Mouse (Mus musculus) thymus, postnatal 10 days (tissue): ENCODE data around the gene Tinagl1.
A peak's percentile ranks its signal among the peaks of the same experiment; 100 is the strongest.

Experiments
- DNase-seq, 2 experiments: peaks; one replicate each; pipeline ENCODE4 v3.0.0; 2021; ENCODE audit warnings: low spot score in 2 of 2

Gene Tinagl1

DNA sequence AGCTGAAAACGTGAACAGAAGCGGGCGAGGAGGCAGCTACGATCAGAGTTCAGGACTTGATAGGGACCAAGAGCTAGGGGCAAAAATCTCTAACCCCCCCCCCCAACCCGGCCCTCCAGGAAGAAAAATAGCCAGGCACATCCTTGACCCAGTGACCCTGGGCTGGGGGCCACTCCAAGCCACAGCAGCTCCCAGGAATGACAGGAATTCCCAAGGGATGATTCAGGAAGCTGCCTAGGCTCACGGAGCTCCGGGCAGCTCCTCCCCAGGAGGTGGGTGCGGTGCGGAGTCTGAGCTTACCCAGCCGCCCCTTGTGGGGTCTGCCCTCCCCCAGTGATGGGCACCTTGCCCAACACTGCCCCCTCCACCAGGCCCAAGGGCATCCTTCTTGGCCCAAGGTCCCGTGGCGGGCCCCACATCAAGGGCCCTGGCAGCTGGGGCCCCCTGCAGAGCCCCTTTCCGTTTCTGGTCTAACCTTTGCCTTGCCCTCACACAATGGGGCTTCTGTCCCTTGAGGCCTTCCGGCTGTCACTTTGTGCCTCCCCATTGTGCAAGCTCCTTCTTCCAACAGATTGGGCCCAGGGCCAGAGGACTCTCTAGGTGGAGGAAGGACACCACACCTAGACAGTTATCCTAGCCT lies at the start of gene Tinagl1:
Tinagl1 (minus strand) TSS at position 51 of the 640 bp plus-strand sequence.
- DNase-seq = no peak

GRCm38 (mm10) chr4:130224071-130224470 lies 49.1 kb upstream of the Tinagl1 start:
- no peak for DNase-seq

- no peak for DNase-seq
These were observed 47.3 kb upstream of the Tinagl1 start, which contains the start of gene Gm853 for GRCm38 (mm10) chr4:130222179-130222578. TSS of gene Gm853 (minus strand) at chr4:130222401.

GRCm38 (mm10) chr4:130220176-130220575 lies 45.3 kb upstream of the Tinagl1 start:
- DNase-seq = no peak

- DNase-seq = no peak
These were observed 40.5 kb upstream of the Tinagl1 start for GRCm38 (mm10) chr4:130215392-130215791.

DNA sequence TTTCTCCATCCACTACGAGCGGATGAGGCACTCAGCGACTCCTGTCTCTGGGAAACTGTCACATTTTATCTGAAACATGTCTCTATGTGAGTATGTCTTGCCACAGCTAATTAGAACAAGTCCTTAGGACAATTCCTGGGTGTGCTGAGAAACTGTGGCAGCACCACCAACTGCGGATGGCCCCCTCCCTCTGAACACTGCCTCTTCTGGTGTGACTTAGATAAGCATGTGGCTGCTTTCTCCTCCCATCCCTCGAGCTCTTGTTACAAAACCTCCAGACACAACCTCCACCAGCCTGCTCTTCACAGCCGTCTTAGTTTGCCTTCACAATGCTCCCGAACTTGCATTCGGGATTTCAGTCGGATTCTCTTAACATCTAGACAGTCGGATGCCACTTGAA lies 38.9 kb upstream of the Tinagl1 start:
- DNase-seq = no peak

DNA sequence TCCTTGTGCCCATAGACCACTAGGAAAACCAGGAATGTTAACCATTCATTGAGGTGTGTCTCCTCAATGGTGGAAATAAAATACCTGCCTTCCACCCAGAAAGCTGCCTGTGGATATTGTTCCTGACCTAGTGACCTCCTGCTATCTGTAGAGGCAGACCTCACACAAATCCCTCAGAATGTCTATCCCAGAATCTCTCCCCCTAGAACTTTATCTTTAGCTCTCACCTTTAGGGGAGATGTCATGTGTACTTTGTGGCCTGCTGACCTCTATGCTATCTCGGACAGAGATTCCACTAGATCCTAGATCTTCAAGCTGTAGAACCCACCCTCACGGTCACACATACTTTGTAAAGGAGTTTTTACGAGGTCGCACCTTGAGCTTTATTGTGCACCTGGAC lies 38.3 kb upstream of the Tinagl1 start:
- no peak for DNase-seq

GRCm38 (mm10) chr4:130212421-130212820 lies 37.5 kb upstream of the Tinagl1 start:
- DNase-seq = no peak

DNA sequence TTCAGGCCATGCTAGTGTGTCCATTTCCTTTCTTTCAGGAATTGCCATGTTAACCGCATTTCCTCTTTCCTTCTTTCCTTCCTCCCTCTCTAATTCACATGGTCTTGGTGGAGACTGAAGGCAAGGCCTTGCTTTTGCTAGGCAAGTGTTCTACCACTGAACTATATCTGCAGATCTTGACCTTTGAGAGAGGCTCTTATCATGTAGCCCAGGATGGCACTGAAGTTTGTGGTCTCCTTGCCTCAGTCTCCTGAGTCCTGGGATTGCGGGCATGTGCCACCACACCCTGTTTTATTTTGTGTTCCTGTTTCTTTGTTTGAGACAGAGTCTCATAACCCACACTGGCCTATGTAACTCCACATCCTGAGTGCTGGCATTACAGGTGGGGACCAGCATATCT lies 36.9 kb upstream of the Tinagl1 start:
- no peak for DNase-seq

DNA sequence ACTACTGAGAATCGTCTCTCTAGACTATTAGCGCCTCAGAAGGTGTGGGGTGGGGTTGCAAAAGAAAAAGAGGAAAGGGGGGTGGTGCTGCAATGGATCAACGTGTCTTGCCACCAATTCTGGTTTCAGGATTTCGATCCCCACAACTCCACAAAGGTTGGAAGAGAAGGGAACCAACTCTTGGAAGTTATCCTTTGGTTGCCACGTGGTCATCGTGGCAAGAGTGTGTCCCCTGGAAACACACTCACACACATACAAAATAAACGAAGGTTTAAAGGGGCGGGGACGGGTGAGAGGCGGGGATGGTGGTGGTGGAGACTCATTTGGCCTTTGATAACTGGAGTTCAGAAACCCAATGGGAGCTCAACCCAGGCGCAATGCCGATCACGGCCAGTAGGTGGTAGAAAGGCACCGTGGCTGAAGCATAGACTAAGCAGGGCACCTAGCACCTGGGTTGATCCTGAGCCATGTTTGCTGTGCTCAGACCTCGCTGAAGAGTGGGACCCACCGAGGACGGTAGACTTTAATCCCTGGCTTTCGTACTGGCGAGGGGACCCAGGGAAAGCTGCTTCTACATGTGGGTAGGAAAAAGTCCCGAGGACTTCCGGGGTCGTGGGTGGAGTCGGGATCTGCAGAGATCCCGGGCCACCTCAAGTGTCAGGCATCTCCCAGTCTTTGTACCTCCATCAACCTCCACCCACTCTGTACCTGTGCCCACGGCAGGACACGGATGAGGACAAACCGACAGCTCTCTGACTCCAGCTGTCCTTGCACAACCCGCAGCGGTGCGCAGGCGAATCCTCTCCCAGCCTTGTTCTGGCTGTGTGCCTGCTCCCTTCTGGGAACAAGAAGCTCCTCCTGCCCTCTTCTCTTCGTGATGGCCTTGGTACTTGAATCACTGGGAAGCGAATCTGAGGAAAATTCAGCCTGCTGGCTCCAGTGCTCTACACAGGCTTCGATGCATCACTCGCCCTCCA lies 24.1 kb upstream of the Tinagl1 start:
- peak; percentile 27 to 78 for DNase-seq

DNA sequence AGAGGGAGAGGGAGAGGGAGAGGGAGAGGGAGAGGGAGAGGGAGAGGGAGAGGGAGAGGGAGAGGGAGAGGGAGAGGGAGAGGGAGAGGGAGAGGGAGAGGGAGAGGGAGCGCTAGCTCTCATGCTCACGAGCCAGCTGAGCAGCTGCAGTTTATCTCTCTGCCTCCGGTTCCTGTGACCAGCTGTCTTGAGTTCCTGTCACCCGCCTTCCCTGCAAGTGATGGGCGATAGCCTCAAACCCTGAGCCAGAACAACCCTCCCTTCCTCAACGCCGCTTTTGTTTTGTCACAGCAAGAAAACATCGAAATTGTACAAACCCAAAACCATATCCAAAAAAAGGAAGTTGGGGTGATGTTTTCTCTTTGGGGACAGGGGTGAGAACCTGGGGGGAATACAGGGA lies 21.6 kb upstream of the Tinagl1 start:
- no peak for DNase-seq

DNA sequence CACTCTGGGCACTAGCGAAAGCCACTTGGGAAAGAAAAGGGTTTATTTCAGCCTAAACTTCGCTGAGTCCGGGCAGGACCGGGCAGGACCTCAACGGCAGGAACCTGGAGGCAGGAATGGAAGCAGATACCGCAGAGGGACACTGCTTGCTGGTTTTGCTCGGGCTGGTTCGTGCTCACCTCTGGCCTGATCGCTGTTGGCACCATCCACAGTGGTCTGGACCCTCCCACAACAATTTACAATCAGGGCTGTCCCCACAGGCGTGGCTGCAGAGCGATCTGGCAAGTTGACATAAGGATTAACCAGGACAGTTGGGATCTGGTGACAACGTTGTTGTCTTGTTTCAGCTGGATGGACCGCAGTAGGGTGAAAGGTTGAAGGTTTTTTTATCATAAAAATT lies 21.0 kb upstream of the Tinagl1 start:
- DNase-seq = no peak

- no peak for DNase-seq
These were observed 17.3 kb upstream of the Tinagl1 start for GRCm38 (mm10) chr4:130192266-130192665.

- no peak for DNase-seq
These were observed 14.7 kb upstream of the Tinagl1 start for GRCm38 (mm10) chr4:130189606-130190005.

DNA sequence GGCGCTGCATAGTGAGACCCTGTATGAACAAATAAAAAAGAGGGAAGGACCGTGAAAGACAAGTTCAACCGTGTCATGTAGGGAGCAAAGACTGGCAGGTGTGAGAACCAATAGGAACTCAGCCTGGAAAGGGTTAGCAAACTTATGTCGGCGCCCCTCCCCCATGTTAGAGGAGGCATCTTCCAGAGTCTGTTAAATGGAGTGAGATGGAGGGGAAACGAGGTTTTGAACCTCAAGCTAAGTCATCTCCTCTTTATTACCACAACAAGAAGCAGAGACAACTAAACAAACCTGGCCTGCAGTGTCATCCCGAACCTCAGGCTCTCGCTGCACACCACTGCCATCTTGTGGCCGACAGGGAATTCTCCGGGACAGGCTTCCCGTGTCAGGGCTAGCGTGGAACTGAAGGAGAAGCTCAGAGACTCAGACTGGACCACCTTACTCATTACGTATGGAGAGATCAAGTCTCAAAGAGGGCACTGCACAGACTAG lies 13.9 kb upstream of the Tinagl1 start:
- peak; percentile 33 to 73 for DNase-seq

DNA sequence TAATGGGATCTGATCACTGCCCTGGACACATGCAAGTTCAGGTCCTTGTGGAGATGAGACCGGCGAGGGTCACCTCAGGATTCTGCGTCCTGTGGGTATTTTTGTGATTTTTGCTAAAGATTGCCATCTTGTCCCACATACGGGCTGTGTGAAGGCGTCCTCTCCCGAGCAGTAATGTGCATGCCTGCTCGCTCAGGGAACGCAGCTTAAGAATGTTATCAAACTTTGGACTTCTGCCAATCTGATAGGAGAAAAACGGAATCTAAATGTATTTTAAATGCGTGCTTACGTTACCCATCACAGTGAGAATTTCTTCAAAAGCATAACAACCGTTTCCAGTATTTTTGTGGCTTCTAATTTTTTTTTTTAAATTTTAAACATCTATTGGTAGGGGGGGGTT lies 12.0 kb upstream of the Tinagl1 start:
- DNase-seq = no peak

DNA sequence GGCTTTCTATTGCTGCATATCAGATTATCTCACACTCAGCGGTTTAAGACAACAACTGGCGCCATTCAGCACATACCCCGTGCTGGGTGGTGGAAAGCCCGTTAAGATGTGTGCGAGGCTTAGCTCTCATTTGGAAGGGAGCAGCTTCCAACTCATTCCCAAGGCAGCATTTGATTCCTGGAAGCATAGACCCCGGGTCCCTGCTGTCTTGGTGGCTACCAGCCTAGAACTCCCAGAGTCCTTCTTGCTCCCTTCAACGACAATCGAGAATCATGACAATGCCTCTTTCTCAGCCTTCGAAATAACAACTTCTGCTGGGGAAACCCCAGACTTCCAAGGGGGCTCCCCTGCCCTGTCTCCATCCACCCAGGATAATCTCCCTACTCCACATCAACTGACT lies 11.5 kb upstream of the Tinagl1 start:
- DNase-seq = no peak

GRCm38 (mm10) chr4:130183879-130184278 lies 9.0 kb upstream of the Tinagl1 start:
- DNase-seq = no peak

GRCm38 (mm10) chr4:130183023-130183422 lies 8.1 kb upstream of the Tinagl1 start:
- no peak for DNase-seq

DNA sequence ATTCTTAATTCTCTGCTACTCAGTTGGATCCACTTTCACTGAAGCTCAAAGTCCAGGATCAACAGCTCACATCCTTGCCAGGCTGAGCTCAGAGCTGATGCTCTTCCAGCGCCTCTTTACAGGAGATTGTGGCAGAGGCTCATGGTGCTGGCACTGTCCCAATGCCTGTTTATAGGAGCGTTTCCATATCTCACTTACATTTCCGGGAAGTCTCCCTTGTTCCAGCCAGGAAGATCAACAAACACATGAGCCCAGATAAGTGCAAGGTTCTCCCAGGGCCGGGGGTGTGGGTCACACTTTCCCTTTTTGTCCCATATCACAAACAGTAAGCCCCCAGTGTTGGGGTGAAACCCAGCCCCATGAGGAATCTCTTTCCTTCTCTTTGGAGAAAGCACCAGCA lies 7.0 kb upstream of the Tinagl1 start:
- DNase-seq = no peak

DNA sequence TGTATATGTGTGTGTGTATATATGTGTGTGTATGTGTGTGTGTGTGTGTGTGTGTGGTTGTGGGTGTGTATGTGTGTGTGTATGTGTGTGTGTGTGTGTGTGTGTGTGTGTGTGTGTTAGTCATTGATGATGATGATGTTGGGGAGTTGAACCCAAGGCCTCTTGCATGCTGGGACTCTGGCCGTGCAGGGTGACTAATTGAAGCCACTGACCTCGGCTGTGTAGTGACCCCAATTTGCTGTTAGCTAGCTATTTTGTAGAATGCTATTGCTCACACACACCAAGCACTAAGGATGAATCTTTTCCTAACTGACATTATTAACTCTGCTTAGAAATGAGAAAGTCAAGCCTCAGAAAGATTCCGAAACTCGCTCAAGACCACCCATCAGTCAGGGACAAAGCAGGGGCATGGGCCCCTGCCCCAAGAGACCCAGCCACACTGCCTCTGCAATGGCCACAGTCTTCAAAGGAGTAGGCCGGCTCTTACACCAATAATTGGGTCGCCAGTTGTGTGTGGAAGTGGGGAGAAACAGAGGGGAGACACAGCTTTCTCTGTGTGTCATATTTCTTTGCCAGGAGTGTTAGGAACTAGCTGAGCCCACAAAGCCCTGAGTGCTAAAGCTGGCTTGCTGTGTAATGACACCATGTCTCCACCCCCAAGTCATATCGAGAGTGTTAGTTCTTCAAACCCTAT lies 6.1 kb upstream of the Tinagl1 start:
- DNase-seq = no peak

GRCm38 (mm10) chr4:130179876-130180275 lies 5.0 kb upstream of the Tinagl1 start:
- no peak for DNase-seq
